Mouse (Mus musculus) kidney, postnatal 0 days (tissue): ENCODE measurements around the gene Eipr1. TPM values are rescaled to one million over a fixed set of nuclear protein-coding genes. Genes with fewer than 3 reads are reported as not detected.

ENCODE experiments used
- ATAC-seq: fragments of 200-750 bp; cut with Nextera tagmentation; replicated peaks from 2 replicates; pipeline ENCODE4 v1.8.0; 2017; ENCODE audit warnings: low read depth, moderate number of reproducible peaks, moderate TSS enrichment, moderate library complexity; ENCODE audit not compliant: low FRiP score
- DNase-seq: peaks from one replicate; pipeline ENCODE4 v3.0.0-alpha.2; 2016; ENCODE audit warnings: low spot score
- H3K27ac ChIP-seq: fragments of 300-500 bp; sonication (generic); 2 replicates; pipeline ENCODE4 v1.5.1; 2014; ENCODE audit warnings: mild to moderate bottlenecking
- H3K27me3 ChIP-seq: fragments of 300-500 bp; sonication (generic); 2 replicates; pipeline ENCODE4 v1.6.1; 2014; ENCODE audit warnings: low read length, mixed read lengths; ENCODE audit not compliant: insufficient read depth
- H3K36me3 ChIP-seq: fragments of 300-500 bp; sonication (generic); 2 replicates; pipeline ENCODE4 v1.6.1; 2014; ENCODE audit warnings: low read length, mixed read lengths; ENCODE audit not compliant: insufficient read depth
- H3K4me1 ChIP-seq: fragments of 300-500 bp; sonication (generic); replicated peaks from 2 replicates; pipeline ENCODE4 v1.6.1; 2014; ENCODE audit warnings: antibody characterized with exemption, low read length, mixed read lengths; ENCODE audit not compliant: insufficient read depth
- H3K4me2 ChIP-seq: fragments of 300-500 bp; sonication (generic); 2 replicates; pipeline ENCODE4 v1.6.1; 2014; ENCODE audit warnings: mild to moderate bottlenecking, low read length, moderate library complexity, mixed read lengths
- H3K4me3 ChIP-seq: fragments of 300-500 bp; sonication (generic); replicated peaks from 2 replicates; pipeline ENCODE4 v1.5.1; 2014; ENCODE audit warnings: low read depth, low read length
- H3K9ac ChIP-seq: fragments of 300-500 bp; sonication (generic); 2 replicates; pipeline ENCODE4 v1.6.1; 2014; ENCODE audit warnings: low read depth, low read length
- H3K9me3 ChIP-seq: fragments of 300-500 bp; sonication (generic); replicated peaks from 2 replicates; pipeline ENCODE4 v1.6.1; 2016; ENCODE audit warnings: low read length, inconsistent platforms, mixed read lengths
- CTCF ChIP-seq: IDR thresholded peaks from 2 replicates; pipeline ENCODE4 v1.5.1; 2016; ENCODE audit warnings: antibody characterized with exemption, low read depth, mild to moderate bottlenecking, moderate library complexity
- WGBS: fragments of 180-500 bp; shearing (Covaris S2); extraction: QIAGEN DNeasy Blood & Tissue Kit; methylation state at CpG from one replicate; pipeline ENCODE4 v1.1.7; 2014; 5-methylcytosine and 5-hydroxymethylcytosine counted together
- polyA plus RNA-seq: library from polyadenylated mRNA; unstranded; fragments of >200 nt; fragmentation: Nextera tagmentation; extraction: Ambion mirVana; gene quantifications from 2 replicates; pipeline ENCODE4 v1.2.1, GENCODE M21; 2015

Gene Eipr1
- polyA plus RNA-seq, 1 experiment from 2014 or later = 35.3 TPM

DNA sequence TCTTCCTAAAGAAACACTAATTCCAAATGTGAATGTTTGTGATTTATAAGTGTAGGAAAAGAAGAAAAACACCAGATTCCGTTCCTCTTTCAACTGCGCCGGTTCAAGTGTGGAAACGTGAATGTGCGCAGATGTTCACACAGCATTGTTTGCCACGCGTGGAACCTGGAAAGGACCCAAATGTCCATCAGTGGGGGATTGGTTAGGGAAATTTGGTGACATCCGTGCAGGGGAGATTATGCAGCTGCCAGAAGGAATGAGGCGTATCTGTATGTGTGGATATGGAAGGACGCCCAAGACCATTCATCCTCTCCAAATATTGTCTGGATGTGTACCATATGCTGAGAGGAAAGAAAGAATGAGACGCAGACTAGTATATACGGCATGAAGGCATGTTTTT, 111.7 kb downstream of the Eipr1 start:
- WGBS = 69% methylated on average over 12 of the region's 12 CpGs
- DNase-seq (peak; percentile 80), ATAC-seq (no peak)
- Histone ChIP-seq H3K27me3 (no peaks in the 10 kb centered on the region), H3K9ac (no peak overlapping the region), H3K4me2 (no peak overlapping the region), H3K4me1 (no peaks in the 10 kb centered on the region), H3K9me3 (no peaks in the 10 kb centered on the region), H3K27ac (no peak overlapping the region), H3K4me3 (no peak overlapping the region), H3K36me3 (no peaks in the 10 kb centered on the region)
- no peak for TF ChIP-seq CTCF

- DNase-seq = no peak
- ATAC-seq = no peak
- no peak for TF ChIP-seq CTCF
- Histone ChIP-seq H3K9me3 (no peaks in the 10 kb centered on the region), H3K4me1 (no peaks in the 10 kb centered on the region), H3K27me3 (no peaks in the 10 kb centered on the region), H3K27ac (no peak overlapping the region), H3K9ac (no peak overlapping the region), H3K36me3 (no peaks in the 10 kb centered on the region), H3K4me3 (no peak overlapping the region), H3K4me2 (no peak overlapping the region)
- WGBS = 100% methylated on average over 1 of the region's 1 CpGs
Observed at GRCm38 (mm10) chr12:28866121-28866520, 114.5 kb downstream of the Eipr1 start.

GRCm38 (mm10) chr12:28868794-28869193, 117.2 kb downstream of the Eipr1 start:
- 85% methylated on average over 4 of the region's 4 CpGs for WGBS
- Histone ChIP-seq H3K4me3 (no peak overlapping the region), H3K27me3 (no peaks in the 10 kb centered on the region), H3K4me2 (no peak overlapping the region), H3K9me3 (no peaks in the 10 kb centered on the region), H3K4me1 (no peaks in the 10 kb centered on the region), H3K9ac (no peak overlapping the region), H3K27ac (no peak overlapping the region), H3K36me3 (no peaks in the 10 kb centered on the region)
- DNase-seq = no peak
- no peak for ATAC-seq
- no peak for TF ChIP-seq CTCF

DNA sequence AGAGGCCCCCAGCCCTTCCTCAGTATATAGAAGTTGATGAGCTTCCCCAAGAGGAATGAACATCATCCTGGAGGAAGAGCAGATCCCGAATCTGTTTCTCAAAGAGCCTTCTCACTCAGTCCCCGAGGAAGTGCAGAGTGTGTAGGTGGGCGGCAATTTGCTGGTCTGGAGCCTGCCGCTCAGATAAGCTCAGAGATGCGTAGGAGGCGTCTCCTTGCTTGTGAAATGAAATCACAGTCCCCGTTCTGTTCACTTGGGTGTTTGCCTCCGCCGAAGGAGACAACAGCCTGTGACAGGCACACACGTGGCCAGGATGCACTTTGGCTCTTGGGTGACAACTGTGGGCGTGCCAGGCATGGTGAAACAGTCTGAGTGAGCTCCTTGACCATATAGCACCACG, 120.7 kb downstream of the Eipr1 start:
- WGBS = 45% methylated on average over 12 of the region's 12 CpGs
- no peak for TF ChIP-seq CTCF
- Histone ChIP-seq H3K4me1 (no peaks in the 10 kb centered on the region; the same call in 1 of the 2 replicates), H3K27ac (no peak overlapping the region), H3K36me3 (no peaks in the 10 kb centered on the region), H3K9me3 (no peaks in the 10 kb centered on the region), H3K27me3 (no peaks in the 10 kb centered on the region), H3K4me3 (no peak overlapping the region), H3K9ac (no peak overlapping the region), H3K4me2 (no peak overlapping the region)
- DNase-seq = no peak
- no peak for ATAC-seq

DNA sequence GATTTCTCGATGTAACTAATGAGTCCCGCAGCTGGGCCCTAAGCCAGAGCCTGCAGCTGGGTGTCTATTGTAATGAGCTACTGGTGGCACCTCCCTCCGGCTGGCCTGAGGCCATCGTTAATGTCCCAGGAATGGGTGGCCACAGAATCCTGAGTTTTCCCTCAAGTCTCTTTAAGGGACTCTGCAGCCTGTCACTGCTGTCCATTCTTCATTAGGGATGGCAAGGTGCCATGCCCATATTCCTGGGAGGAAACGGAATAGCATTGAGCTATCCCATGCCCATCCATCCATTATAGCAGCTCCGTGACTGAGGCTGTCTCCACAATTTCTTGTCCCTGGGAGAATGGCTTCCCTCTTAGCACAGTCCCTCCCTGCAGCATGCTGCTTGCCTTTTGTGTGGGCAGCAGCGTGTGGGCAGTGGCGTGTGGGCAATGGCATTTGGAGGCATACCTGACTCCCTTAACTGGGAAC, 123.2 kb downstream of the Eipr1 start:
- no peak overlapping the region for H3K9ac ChIP-seq
- WGBS = 59% methylated on average over 8 of the region's 8 CpGs
- H3K27me3 ChIP-seq = no peaks in the 10 kb centered on the region
- H3K4me2 ChIP-seq = no peak overlapping the region
- no peaks in the 10 kb centered on the region; the same call in 1 of the 2 replicates for H3K4me1 ChIP-seq
- no peak for TF ChIP-seq CTCF
- H3K4me3 ChIP-seq = no peak overlapping the region
- no peak for DNase-seq
- H3K36me3 ChIP-seq = no peaks in the 10 kb centered on the region
- no peaks in the 10 kb centered on the region for H3K9me3 ChIP-seq
- no peak for ATAC-seq
- H3K27ac ChIP-seq = no peak overlapping the region

GRCm38 (mm10) chr12:28875471-28875870, 123.9 kb downstream of the Eipr1 start:
- H3K36me3 ChIP-seq = no peaks in the 10 kb centered on the region
- H3K27ac ChIP-seq = no peak overlapping the region
- no peak for DNase-seq
- no peak for TF ChIP-seq CTCF
- no peaks in the 10 kb centered on the region for H3K9me3 ChIP-seq
- H3K9ac ChIP-seq = no peak overlapping the region
- no peak overlapping the region for H3K4me3 ChIP-seq
- H3K4me2 ChIP-seq = no peak overlapping the region
- no peak for ATAC-seq
- WGBS = 64% methylated on average over 8 of the region's 8 CpGs
- H3K27me3 ChIP-seq = no peaks in the 10 kb centered on the region
- no peaks in the 10 kb centered on the region; the same call in 1 of the 2 replicates for H3K4me1 ChIP-seq

GRCm38 (mm10) chr12:28880471-28880870, 128.9 kb downstream of the Eipr1 start:
- H3K27ac ChIP-seq = no peak overlapping the region
- ATAC-seq = no peak
- no peaks in the 10 kb centered on the region for H3K9me3 ChIP-seq
- H3K36me3 ChIP-seq = no peaks in the 10 kb centered on the region
- H3K4me2 ChIP-seq = no peak overlapping the region
- no peak overlapping the region for H3K9ac ChIP-seq
- no peak for DNase-seq
- H3K27me3 ChIP-seq = no peaks in the 10 kb centered on the region
- TF ChIP-seq CTCF = no peak
- no peak overlapping the region for H3K4me3 ChIP-seq
- no peaks in the 10 kb centered on the region for H3K4me1 ChIP-seq
